Mouse (Mus musculus) testis, postnatal 10 days (tissue): Measurements from ENCODE around the gene Polr2a.

ENCODE experiments used
- DNase-seq: peaks from one replicate; pipeline ENCODE4 v3.0.0; 2021; ENCODE audit warnings: low spot score

Gene Polr2a

GRCm38 (mm10) chr11:69758478-69758970 lies at the start of gene Polr2a:
TSS of gene Polr2a (minus strand) at chr11:69758637.
- DNase-seq: peak; percentile 98

GRCm38 (mm10) chr11:69807641-69808040 lies 49.2 kb upstream of the Polr2a start:
- DNase-seq: no peak

- no peak for DNase-seq
Observed at GRCm38 (mm10) chr11:69806378-69806777, 47.9 kb upstream of the Polr2a start.

GRCm38 (mm10) chr11:69804972-69805909 lies 46.8 kb upstream of the Polr2a start, which contains the start of gene Tmem102:
TSS of gene Tmem102 (minus strand) at chr11:69805624.
- no peak for DNase-seq

GRCm38 (mm10) chr11:69804652-69804940 lies 46.2 kb upstream of the Polr2a start:
- peak; percentile 66 for DNase-seq

GRCm38 (mm10) chr11:69803786-69804651 lies 45.6 kb upstream of the Polr2a start:
- peak; percentile 79 for DNase-seq

GRCm38 (mm10) chr11:69803328-69803727 lies 44.9 kb upstream of the Polr2a start:
- DNase-seq: no peak

- DNase-seq: peak; percentile 93
Observed at GRCm38 (mm10) chr11:69802648-69803105, 44.2 kb upstream of the Polr2a start.

- DNase-seq: peak; percentile 60
Observed at GRCm38 (mm10) chr11:69801379-69801977, 43.0 kb upstream of the Polr2a start, which contains the start of gene Fgf11. TSS of gene Fgf11 (minus strand) at chr11:69801857.

GRCm38 (mm10) chr11:69800392-69801197 lies 42.2 kb upstream of the Polr2a start:
- DNase-seq: peak; percentile 92

GRCm38 (mm10) chr11:69800138-69800391 lies 41.6 kb upstream of the Polr2a start:
- peak; percentile 66 for DNase-seq

- peak; percentile 64 for DNase-seq
Observed at GRCm38 (mm10) chr11:69799394-69800137, 41.1 kb upstream of the Polr2a start.

GRCm38 (mm10) chr11:69797924-69798323 lies 39.5 kb upstream of the Polr2a start:
- no peak for DNase-seq

- DNase-seq: no peak
Observed at GRCm38 (mm10) chr11:69795983-69796435, 37.6 kb upstream of the Polr2a start.

GRCm38 (mm10) chr11:69795168-69795982 lies 36.9 kb upstream of the Polr2a start, which contains the start of gene Chrnb1:
TSS of gene Chrnb1 (minus strand) at chr11:69795943.
- DNase-seq: peak; percentile 94

GRCm38 (mm10) chr11:69793429-69793828 lies 35.0 kb upstream of the Polr2a start:
- no peak for DNase-seq

- no peak for DNase-seq
Observed at GRCm38 (mm10) chr11:69791420-69791819, 33.0 kb upstream of the Polr2a start.

- no peak for DNase-seq
Observed at GRCm38 (mm10) chr11:69789431-69789830, 31.0 kb upstream of the Polr2a start.

GRCm38 (mm10) chr11:69787306-69787705 lies 28.9 kb upstream of the Polr2a start:
- no peak for DNase-seq
